Mouse (Mus musculus) kidney, adult 9 months (tissue): ENCODE results near the gene Tinag.

Source experiments
- DNase-seq: peaks from one replicate; pipeline ENCODE4 v3.0.0; 2022

Tinag gene

GRCm38 (mm10) chr9:77045585-77045984, at the start of gene Tinag:
Gene Tinag (minus strand): TSS chr9:77045794.
- peak; percentile 75 for DNase-seq

- DNase-seq = peak; percentile 88
These were observed 37.6 kb upstream of the Tinag start for GRCm38 (mm10) chr9:77083221-77083620.

- DNase-seq = peak; percentile 81
These were observed 26.1 kb upstream of the Tinag start for GRCm38 (mm10) chr9:77071676-77072075.

- DNase-seq = no peak
These were observed 11.0 kb upstream of the Tinag start for GRCm38 (mm10) chr9:77056611-77057010.

- DNase-seq = no peak
These were observed 9.0 kb upstream of the Tinag start for GRCm38 (mm10) chr9:77054426-77055193.

- no peak for DNase-seq
These were observed 5.8 kb upstream of the Tinag start for GRCm38 (mm10) chr9:77051406-77051805.

- DNase-seq = no peak
These were observed 4.1 kb upstream of the Tinag start for GRCm38 (mm10) chr9:77049669-77050068.

GRCm38 (mm10) chr9:77046067-77046715, 597 bp upstream of the Tinag start:
- DNase-seq = peak; percentile 92

GRCm38 (mm10) chr9:77035361-77035760, 10.2 kb downstream of the Tinag start:
- no peak for DNase-seq

- DNase-seq = no peak
These were observed 13.0 kb downstream of the Tinag start for GRCm38 (mm10) chr9:77032430-77033154.

GRCm38 (mm10) chr9:77025271-77025670, 20.3 kb downstream of the Tinag start:
- DNase-seq = peak; percentile 67

- no peak for DNase-seq
These were observed 26.7 kb downstream of the Tinag start for GRCm38 (mm10) chr9:77018935-77019334.

- DNase-seq = no peak
These were observed 49.6 kb downstream of the Tinag start for GRCm38 (mm10) chr9:76996021-76996420.

- peak; percentile 27 for DNase-seq
These were observed 55.6 kb downstream of the Tinag start for GRCm38 (mm10) chr9:76989946-76990345.

- no peak for DNase-seq
These were observed 110.8 kb downstream of the Tinag start for GRCm38 (mm10) chr9:76934813-76935212.

- no peak for DNase-seq
These were observed 130.4 kb downstream of the Tinag start for GRCm38 (mm10) chr9:76915093-76915661.
